35 mouse cellular contexts compared by ENCODE assay signal in genomic region chr1:63586869-63587268, GRCm38 (mm10). TPM values are rescaled to one million over a fixed set of nuclear protein-coding genes. Genes with fewer than 3 reads are reported as not detected.
A peak's percentile ranks its signal among the peaks of the same experiment; 100 is the strongest.
DNase-seq lines count a peak whose midpoint lies in the region; ATAC-seq lines count a peak whose summit lies in the region.
"Had no signal": no experiment of that assay in that cellular context is flagged by ENCODE, and none has a peak within 500 bp of the region (broad histone marks: within the 10 kb centered on the region; RNA-seq: fewer than 3 reads in every experiment).

No protein-coding gene starts in this region.

- H3K4me2 ChIP-seq in forebrain, embryonic 13.5 days: no peak overlapping the region
- H3K4me2 ChIP-seq in forebrain, embryonic 15.5 days (replicated peaks): no peak overlapping the region
- no peak overlapping the region for H3K4me2 ChIP-seq in midbrain, embryonic 11.5 days
- no peak overlapping the region for H3K4me2 ChIP-seq in midbrain, embryonic 13.5 days (replicated peaks)
- H3K4me2 ChIP-seq: embryonic facial prominence, embryonic 15.5 days; heart, embryonic 12.5 days; limb, embryonic 15.5 days; liver, embryonic 13.5 days; neural tube, embryonic 12.5 days had no signal

- no peaks in the 10 kb centered on the region for H3K9me3 ChIP-seq in forebrain, embryonic 13.5 days (replicated peaks)
- no peaks in the 10 kb centered on the region for H3K9me3 ChIP-seq in forebrain, embryonic 15.5 days
- H3K9me3 ChIP-seq in midbrain, embryonic 10.5 days (replicated peaks): no peaks in the 10 kb centered on the region
- no peaks in the 10 kb centered on the region for H3K9me3 ChIP-seq in midbrain, embryonic 11.5 days (ENCODE audit: control insufficient read depth, low read length)
- H3K9me3 ChIP-seq in midbrain, embryonic 13.5 days: 0 out of 2 replicates have a peak, but pooled peaks cover 4% of the 10 kb centered on the region
- H3K9me3 ChIP-seq: embryonic facial prominence, embryonic 10.5 days; embryonic facial prominence, embryonic 15.5 days; heart, embryonic 12.5 days; limb, embryonic 15.5 days; liver, embryonic 13.5 days; neural tube, embryonic 12.5 days had no signal

- no peak for ATAC-seq in forebrain, embryonic 13.5 days
- ATAC-seq in forebrain, embryonic 15.5 days (replicated peaks): no peak
- ATAC-seq in midbrain, embryonic 11.5 days (ENCODE audit: low FRiP score): no peak
- ATAC-seq in midbrain, embryonic 13.5 days: peak; percentile 69
- ATAC-seq in monocyte, adult 5-6 weeks (replicated peaks; ENCODE audit: insufficient number of reproducible peaks, low FRiP score, low TSS enrichment, poor library complexity, severe bottlenecking): no peak
- ATAC-seq: intestine, embryonic 16.5 days; lung, postnatal 0 days had no signal

- peak overlapping the region; percentile 22; the same call in 1 of the 2 replicates for H3K27ac ChIP-seq in forebrain, embryonic 13.5 days
- H3K27ac ChIP-seq in forebrain, embryonic 15.5 days (replicated peaks): no peak overlapping the region
- peak overlapping the region; percentile 33 for H3K27ac ChIP-seq in midbrain, embryonic 10.5 days (replicated peaks)
- H3K27ac ChIP-seq in midbrain, embryonic 11.5 days (ENCODE audit: low read depth, low read length): no peak overlapping the region
- peak overlapping the region; percentile 54; the same call in 1 of the 2 replicates for H3K27ac ChIP-seq in midbrain, embryonic 13.5 days
- H3K27ac ChIP-seq: embryonic facial prominence, embryonic 10.5 days; embryonic facial prominence, embryonic 15.5 days; heart, adult 2 months; limb, embryonic 15.5 days; liver, embryonic 13.5 days; macrophage; neural tube, embryonic 12.5 days had no signal

- WGBS in forebrain, embryonic 13.5 days: 68% methylated on average over 7 of the region's 7 CpGs
- WGBS in forebrain, embryonic 15.5 days: 70% methylated on average over 7 of the region's 7 CpGs
- WGBS in midbrain, embryonic 10.5 days: 73% methylated on average over 7 of the region's 7 CpGs
- WGBS in midbrain, embryonic 11.5 days: 70% methylated on average over 7 of the region's 7 CpGs
- WGBS in midbrain, embryonic 13.5 days: 34% methylated on average over 7 of the region's 7 CpGs

- H3K27me3 ChIP-seq in forebrain, embryonic 13.5 days: no peaks in the 10 kb centered on the region
- no peaks in the 10 kb centered on the region for H3K27me3 ChIP-seq in forebrain, embryonic 15.5 days
- no peaks in the 10 kb centered on the region for H3K27me3 ChIP-seq in midbrain, embryonic 10.5 days (ENCODE audit: low read depth, poor library complexity, severe bottlenecking)
- no peaks in the 10 kb centered on the region for H3K27me3 ChIP-seq in midbrain, embryonic 11.5 days (ENCODE audit: control insufficient read depth, insufficient read depth, low read length)
- no peaks in the 10 kb centered on the region for H3K27me3 ChIP-seq in midbrain, embryonic 13.5 days
- H3K27me3 ChIP-seq: embryonic facial prominence, embryonic 15.5 days; heart, embryonic 12.5 days; limb, embryonic 15.5 days; liver, embryonic 13.5 days; neural tube, embryonic 12.5 days had no signal

- H3K9ac ChIP-seq in forebrain, embryonic 13.5 days: no peak overlapping the region
- H3K9ac ChIP-seq in forebrain, embryonic 15.5 days (replicated peaks): no peak overlapping the region
- H3K9ac ChIP-seq in midbrain, embryonic 11.5 days (ENCODE audit: low read length): no peak overlapping the region
- no peak overlapping the region for H3K9ac ChIP-seq in midbrain, embryonic 13.5 days (replicated peaks)
- H3K9ac ChIP-seq: embryonic facial prominence, embryonic 15.5 days; heart, embryonic 12.5 days; limb, embryonic 15.5 days; liver, embryonic 13.5 days; neural tube, embryonic 12.5 days had no signal

- no peaks in the 10 kb centered on the region for H3K4me1 ChIP-seq in forebrain, embryonic 13.5 days
- no peaks in the 10 kb centered on the region for H3K4me1 ChIP-seq in forebrain, embryonic 15.5 days
- H3K4me1 ChIP-seq in midbrain, embryonic 10.5 days: peaks cover 6% of the 10 kb centered on the region
- H3K4me1 ChIP-seq in midbrain, embryonic 11.5 days (ENCODE audit: control insufficient read depth, insufficient read depth, low read length): no peaks in the 10 kb centered on the region
- peaks cover 12% of the 10 kb centered on the region for H3K4me1 ChIP-seq in midbrain, embryonic 13.5 days (replicated peaks)
- H3K4me1 ChIP-seq: embryonic facial prominence, embryonic 10.5 days; embryonic facial prominence, embryonic 15.5 days; heart, embryonic 12.5 days; limb, embryonic 15.5 days; liver, embryonic 13.5 days; neural tube, embryonic 12.5 days had no signal

- H3K4me3 ChIP-seq in forebrain, embryonic 13.5 days: no peak overlapping the region
- no peak overlapping the region for H3K4me3 ChIP-seq in forebrain, embryonic 15.5 days
- H3K4me3 ChIP-seq in midbrain, embryonic 10.5 days: no peak overlapping the region
- no peak overlapping the region for H3K4me3 ChIP-seq in midbrain, embryonic 11.5 days (ENCODE audit: low read depth, low read length)
- H3K4me3 ChIP-seq in midbrain, embryonic 13.5 days (replicated peaks): no peak overlapping the region
- H3K4me3 ChIP-seq: embryonic facial prominence, embryonic 10.5 days; embryonic facial prominence, embryonic 15.5 days; heart, adult 2 months; heart, embryonic 12.5 days; limb, embryonic 15.5 days; liver, embryonic 13.5 days; myocyte; neural tube, embryonic 12.5 days had no signal

- H3K36me3 ChIP-seq in forebrain, embryonic 13.5 days (ENCODE audit: poor library complexity, severe bottlenecking): no peaks in the 10 kb centered on the region
- H3K36me3 ChIP-seq in forebrain, embryonic 15.5 days: no peaks in the 10 kb centered on the region
- no peaks in the 10 kb centered on the region for H3K36me3 ChIP-seq in midbrain, embryonic 10.5 days
- H3K36me3 ChIP-seq in midbrain, embryonic 11.5 days (ENCODE audit: control insufficient read depth, insufficient read depth, low read length): no peaks in the 10 kb centered on the region
- H3K36me3 ChIP-seq in midbrain, embryonic 13.5 days: no peaks in the 10 kb centered on the region
- H3K36me3 ChIP-seq: embryonic facial prominence, embryonic 10.5 days; embryonic facial prominence, embryonic 15.5 days; heart, embryonic 12.5 days; limb, embryonic 15.5 days; liver, embryonic 13.5 days; neural tube, embryonic 12.5 days had no signal

- DNase-seq in midbrain, embryonic 10.5 days (ENCODE audit: low spot score): no peak
- no peak for DNase-seq in midbrain, embryonic 11.5 days (ENCODE audit: low spot score, missing footprints)
- no peak for DNase-seq in spleen, adult 12 weeks (ENCODE audit: low spot score)
- DNase-seq: adrenal gland, postnatal 25 days; cerebellum, adult 2 months; cerebellum, postnatal 25 days; gastrocnemius, postnatal 25 days; heart, adult 2 months; kidney, adult 9 months; kidney, postnatal 10 days; layer of hippocampus, postnatal 36 days; left cerebral cortex, postnatal 4 days; liver, embryonic 13.5 days; lung, adult 18-20 months; right cerebral cortex, adult 18-20 months had no signal

RNA-seq across cellular contexts. Expression of gene Gm39653, which starts 28.9 kb away (rescaled TPM):
- not detected in 2 replicates for polyA plus RNA-seq in forebrain, embryonic 13.5 days (2015; fragmentation: Nextera tagmentation; extraction: Ambion mirVana)
- 0.17 TPM in 1 of 2 replicates, not detected in the other for polyA plus RNA-seq in forebrain, embryonic 15.5 days (2015; fragmentation: Nextera tagmentation; extraction: Ambion mirVana)
- polyA plus RNA-seq in midbrain, embryonic 10.5 days (2016; fragmentation: Nextera tagmentation; extraction: Ambion mirVana): not detected in 2 replicates
- polyA plus RNA-seq in midbrain, embryonic 11.5 days (2014; fragmentation: Nextera tagmentation; extraction: Ambion mirVana): not detected in 2 replicates
- not detected in 2 replicates for polyA plus RNA-seq in midbrain, embryonic 13.5 days (2015; fragmentation: Nextera tagmentation; extraction: Ambion mirVana)
- total RNA-seq in monocyte, adult 5-6 weeks (2017): not detected in 3 replicates
- total RNA-seq: adrenal gland, postnatal 25 days; gastrocnemius, adult 18-20 months; gastrocnemius, postnatal 25 days; heart, adult 2 months; hematopoietic stem cell, adult 5-6 weeks; layer of hippocampus, postnatal 36 days; left cerebral cortex, postnatal 4 days; megakaryocyte-erythroid progenitor cell, adult 5-6 weeks; MEL had no signal
- polyA plus RNA-seq: cerebellum, adult 2 months; embryonic facial prominence, embryonic 10.5 days; embryonic facial prominence, embryonic 15.5 days; frontal cortex, adult 2 months; heart, adult 2 months; heart, embryonic 12.5 days; heart, postnatal 0 days; intestine, embryonic 16.5 days; large intestine, adult 2 months; limb, embryonic 15.5 days; liver, embryonic 13.5 days; lung, postnatal 0 days; macrophage; myocyte; neural tube, embryonic 12.5 days had no signal

Comparison
In these comparisons a context has a peak if more than half of its experiments do, and no peak if none do; other contexts are left out.
1. H3K27ac ChIP-seq: peak in forebrain, embryonic 13.5 days (single experiment), midbrain, embryonic 10.5 days (single experiment) and midbrain, embryonic 13.5 days (single experiment); none in forebrain, embryonic 15.5 days (single experiment) and midbrain, embryonic 11.5 days (single experiment).